Comparison of ENCODE assay signal across 17 mouse cellular contexts in the genomic region with DNA sequence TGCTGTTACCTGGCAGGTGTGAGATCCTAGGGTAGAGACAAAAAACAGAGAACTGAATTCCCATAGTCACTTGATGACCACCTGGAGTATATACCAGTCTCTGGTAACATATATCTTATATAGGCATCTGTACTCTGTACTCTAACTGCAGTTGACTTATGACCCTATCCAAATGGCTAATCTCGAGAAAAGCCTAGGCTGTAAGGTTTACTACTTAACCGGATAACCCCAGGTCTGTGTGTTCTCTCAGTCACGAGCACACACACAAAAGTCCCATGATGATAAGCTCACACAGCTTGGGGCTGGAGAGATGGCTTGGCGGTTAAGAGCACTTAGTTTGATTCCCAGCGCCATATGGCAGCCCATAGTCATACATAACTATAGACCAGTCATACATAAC.
"Had no signal": no experiment of that assay in that cellular context is flagged by ENCODE, and none has a peak within 500 bp of the region (broad histone marks: within the 10 kb centered on the region; RNA-seq: fewer than 3 reads in every experiment).

No protein-coding gene starts in this region.

- H3K9ac ChIP-seq: neural tube, embryonic 12.5 days; neural tube, embryonic 13.5 days; neural tube, embryonic 15.5 days; stomach, embryonic 15.5 days had no signal

- H3K36me3 ChIP-seq: neural tube, embryonic 12.5 days; neural tube, embryonic 13.5 days; neural tube, embryonic 15.5 days; stomach, embryonic 15.5 days had no signal

- H3K27ac ChIP-seq: neural tube, embryonic 12.5 days; neural tube, embryonic 13.5 days; neural tube, embryonic 15.5 days; stomach, embryonic 15.5 days; stomach, postnatal 0 days had no signal

- H3K9me3 ChIP-seq: neural tube, embryonic 12.5 days; neural tube, embryonic 13.5 days; neural tube, embryonic 15.5 days; stomach, embryonic 15.5 days had no signal

- H3K4me1 ChIP-seq: neural tube, embryonic 12.5 days; neural tube, embryonic 13.5 days; neural tube, embryonic 15.5 days; stomach, embryonic 15.5 days had no signal

- H3K27me3 ChIP-seq: neural tube, embryonic 12.5 days; neural tube, embryonic 13.5 days; neural tube, embryonic 15.5 days; stomach, embryonic 15.5 days had no signal

- H3K4me3 ChIP-seq: neural tube, embryonic 12.5 days; neural tube, embryonic 13.5 days; neural tube, embryonic 15.5 days; stomach, embryonic 15.5 days had no signal

- DNase-seq: retina, postnatal 1 day; right cerebral cortex, adult 18-20 months; right cerebral cortex, postnatal 14 days; right cerebral cortex, postnatal 25 days; right cerebral cortex, postnatal 4 days; spleen, adult 18-20 months; thymus, adult 18-20 months; thymus, adult 2 months; thymus, postnatal 14 days; thymus, postnatal 25 days; thymus, postnatal 36 days; thymus, postnatal 4 days had no signal

- H3K4me2 ChIP-seq: neural tube, embryonic 12.5 days; neural tube, embryonic 13.5 days; neural tube, embryonic 15.5 days; stomach, embryonic 15.5 days had no signal
